Comparison of ENCODE assay signal across 8 mouse cellular contexts in genomic region chr2:152177162-152177805, GRCm38 (mm10). TPM values are rescaled to one million over a fixed set of nuclear protein-coding genes. Genes with fewer than 3 reads are reported as not detected.
DNase-seq lines count a peak whose midpoint lies in the region; ATAC-seq lines count a peak whose summit lies in the region.

No protein-coding gene starts in this region.

- peak; percentile 100 for DNase-seq in R1 (ENCODE audit: low read depth, low spot score)
- DNase-seq in forebrain, embryonic 10.5 days (ENCODE audit: extremely low spot score, low spot score): peak; percentile 27
- peak; percentile 66 to 73 for DNase-seq in heart, postnatal 14 days
- DNase-seq in kidney, postnatal 36 days: peak; percentile 79 to 80
- no peak for DNase-seq in T-cell, adult 2 months (ENCODE audit: low spot score)
- DNase-seq in frontal cortex, postnatal 14 days (ENCODE audit: low spot score in 2 of 2): no peak
- no peak for DNase-seq in left cerebral cortex, adult 11 months (ENCODE audit: low spot score)

- WGBS in forebrain, embryonic 10.5 days: 9% methylated on average over 24 of the region's 24 CpGs
- 5% methylated on average over 24 of the region's 24 CpGs for WGBS in midbrain, embryonic 16.5 days

- peak overlapping the region; percentile 36 for H3K4me3 ChIP-seq in forebrain, embryonic 10.5 days
- H3K4me3 ChIP-seq in midbrain, embryonic 16.5 days (ENCODE audit: low read depth, low read length): no peak overlapping the region

- no peak overlapping the region; the same call in 1 of the 2 replicates for H3K9ac ChIP-seq in midbrain, embryonic 16.5 days (ENCODE audit: low read depth, low read length)

- H3K9me3 ChIP-seq in forebrain, embryonic 10.5 days: peaks cover 4% of the 10 kb centered on the region; the same call in 1 of the 2 replicates
- no peaks in the 10 kb centered on the region for H3K9me3 ChIP-seq in midbrain, embryonic 16.5 days (replicated peaks; ENCODE audit: control insufficient read depth, low read length, poor library complexity, severe bottlenecking)

- intact Hi-C loops in heart, postnatal 14 days (cut with DNase I): no loop called here

- H3K4me2 ChIP-seq in midbrain, embryonic 16.5 days (ENCODE audit: low read length): peak overlapping the region; percentile 40

- no peak for ATAC-seq in midbrain, embryonic 16.5 days

- peaks cover 26% of the 10 kb centered on the region for H3K27me3 ChIP-seq in forebrain, embryonic 10.5 days (ENCODE audit: poor library complexity, severe bottlenecking)
- no peaks in the 10 kb centered on the region for H3K27me3 ChIP-seq in midbrain, embryonic 16.5 days (ENCODE audit: control insufficient read depth, insufficient read depth, low read depth, low read length)

- H3K4me1 ChIP-seq in forebrain, embryonic 10.5 days: peaks cover 11% of the 10 kb centered on the region
- H3K4me1 ChIP-seq in midbrain, embryonic 16.5 days (ENCODE audit: control insufficient read depth, insufficient read depth, low read length): peaks cover 5% of the 10 kb centered on the region; the same call in 1 of the 2 replicates

- H3K27ac ChIP-seq in forebrain, embryonic 10.5 days: peak overlapping the region; percentile 79
- H3K27ac ChIP-seq in midbrain, embryonic 16.5 days (ENCODE audit: low read length): no peak overlapping the region

- no peaks in the 10 kb centered on the region for H3K36me3 ChIP-seq in forebrain, embryonic 10.5 days (replicated peaks)
- H3K36me3 ChIP-seq in midbrain, embryonic 16.5 days (ENCODE audit: control insufficient read depth, insufficient read depth, low read length): no peaks in the 10 kb centered on the region

RNA-seq across cellular contexts. Expression of gene Tcf15, which starts 33.9 kb away (rescaled TPM):
- polyA plus RNA-seq in forebrain, embryonic 10.5 days (2016; fragmentation: Nextera tagmentation; extraction: Ambion mirVana): 4.0 and 4.1 TPM in 2 replicates
- 10 to 100 TPM; 40.0 to 43.0 TPM for total RNA-seq in heart, postnatal 14 days (2021)
- polyA plus RNA-seq in midbrain, embryonic 16.5 days (2015; fragmentation: Nextera tagmentation; extraction: Ambion mirVana): 0.69 and 1.0 TPM in 2 replicates

RNA-seq across cellular contexts. Expression of gene Csnk2a1, which starts 49.4 kb away (rescaled TPM):
- 77.6 and 91.0 TPM in 2 replicates for polyA plus RNA-seq in forebrain, embryonic 10.5 days (2016; fragmentation: Nextera tagmentation; extraction: Ambion mirVana)
- 100 to 1,000 TPM in 1 of 2 experiments, 10 to 100 TPM in 1; 98.1 to 101 TPM for total RNA-seq in heart, postnatal 14 days (2021)
- polyA plus RNA-seq in midbrain, embryonic 16.5 days (2015; fragmentation: Nextera tagmentation; extraction: Ambion mirVana): 107 and 116 TPM in 2 replicates

Comparison
In these comparisons a context has a peak if more than half of its experiments do, and no peak if none do; other contexts are left out.
1. DNase-seq: peak in R1 (single experiment), forebrain, embryonic 10.5 days (single experiment), heart, postnatal 14 days (2 of 2) and kidney, postnatal 36 days (2 of 2); none in T-cell, adult 2 months (single experiment), frontal cortex, postnatal 14 days (0 of 2) and left cerebral cortex, adult 11 months (single experiment).